Mouse (Mus musculus): ENCODE data around the gene Grb10.

Grb10 gene

DNA sequence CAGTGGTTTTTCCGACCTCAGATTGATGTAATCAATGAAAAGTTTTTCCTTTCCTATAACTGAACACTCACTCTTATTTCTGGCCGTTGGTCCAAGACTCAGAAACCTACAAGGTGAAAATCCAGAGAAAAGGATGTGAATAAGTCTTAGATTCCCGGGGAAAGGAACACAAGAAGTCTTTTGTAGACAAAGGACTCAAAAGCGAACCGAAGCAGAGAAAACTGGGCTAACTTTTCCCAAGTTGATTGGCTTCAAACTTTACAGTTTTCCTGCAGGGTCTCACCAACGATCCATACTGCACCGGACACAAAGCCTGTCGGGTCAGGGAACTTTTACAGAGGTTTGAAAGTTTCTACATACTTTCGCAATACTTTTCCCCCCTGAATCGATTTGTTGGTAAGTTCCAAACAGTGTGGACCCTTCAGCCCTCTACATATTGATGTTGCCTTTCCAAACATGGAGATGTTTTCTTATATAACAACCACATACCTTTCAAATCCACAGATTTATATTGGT lies at the start of gene Grb10:
Gene Grb10 (minus strand): TSS at position 214 of the 516 bp plus-strand sequence.
- DNase-seq (ENCODE audit: low read depth in 1 of 2, low spot score in 2 of 2) = no peak

GRCm38 (mm10) chr11:12081638-12082037 lies 43.2 kb upstream of the Grb10 start:
- no peak for DNase-seq (ENCODE audit: low read depth in 1 of 2, low spot score in 2 of 2)

- no peak for DNase-seq (ENCODE audit: low read depth in 1 of 2, low spot score in 2 of 2)
These were observed 40.7 kb upstream of the Grb10 start for GRCm38 (mm10) chr11:12079231-12079630.

- no peak for DNase-seq (ENCODE audit: low read depth in 1 of 2, low spot score in 2 of 2)
These were observed 37.0 kb upstream of the Grb10 start for GRCm38 (mm10) chr11:12075449-12075848.

DNA sequence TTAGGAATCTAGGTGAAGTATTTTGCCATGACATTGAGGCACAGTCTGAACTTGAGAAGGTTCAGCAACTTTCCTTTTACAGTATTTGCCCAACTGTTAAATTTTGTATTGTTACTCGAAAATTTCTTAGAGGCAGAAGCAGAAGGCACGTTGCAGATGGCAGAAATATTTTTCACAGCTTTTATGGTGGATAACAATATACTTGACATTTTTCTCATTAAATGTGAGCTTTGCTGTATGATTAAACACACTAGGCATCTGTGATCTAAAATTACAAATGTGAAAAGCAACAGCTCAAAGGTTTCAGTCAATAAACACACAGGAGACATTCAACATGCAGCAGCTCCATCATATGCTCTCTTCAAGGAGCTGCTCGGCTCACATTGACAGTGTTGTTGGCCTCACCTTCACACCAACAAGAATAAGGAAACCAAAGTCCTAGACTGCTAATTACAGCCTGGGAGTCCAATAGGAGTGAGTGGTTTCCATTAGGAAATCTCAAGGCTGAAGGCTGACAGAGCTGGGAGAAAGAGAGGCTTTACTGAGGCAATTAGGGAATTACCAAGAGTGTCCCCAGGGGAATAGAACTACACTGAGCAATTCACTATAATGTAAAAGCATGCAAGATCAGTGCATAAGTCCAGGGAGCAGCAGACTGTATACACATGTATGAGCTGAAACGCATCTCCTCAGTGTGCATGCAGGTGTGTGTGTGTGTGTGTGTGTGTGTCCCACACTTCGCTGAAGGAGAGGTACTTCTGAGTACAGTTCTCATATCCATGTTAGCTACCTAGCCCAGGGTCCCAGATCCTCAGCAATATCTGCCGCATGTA lies 35.1 kb upstream of the Grb10 start:
- no peak for DNase-seq (ENCODE audit: low read depth in 1 of 2, low spot score in 2 of 2)

DNA sequence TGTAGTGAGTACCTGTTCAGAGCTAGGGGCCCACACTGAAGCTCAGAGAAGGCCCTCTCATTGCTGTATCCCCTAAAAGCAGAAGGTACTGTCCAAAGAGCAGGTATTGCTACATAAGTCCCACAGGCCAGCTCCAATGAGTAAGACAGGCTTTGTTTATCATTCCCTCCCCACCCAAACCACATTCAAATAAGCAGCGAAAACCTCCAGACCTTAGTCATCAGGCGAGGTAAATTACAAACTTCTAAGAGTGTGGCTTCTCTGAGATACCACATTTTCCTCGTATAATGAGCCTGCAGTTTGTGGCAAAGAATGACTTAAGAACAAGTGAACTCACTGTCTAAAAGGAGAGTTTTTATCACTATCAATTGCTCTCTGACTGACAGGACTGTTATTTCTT lies 33.8 kb upstream of the Grb10 start:
- no peak for DNase-seq (ENCODE audit: low read depth in 1 of 2, low spot score in 2 of 2)

DNA sequence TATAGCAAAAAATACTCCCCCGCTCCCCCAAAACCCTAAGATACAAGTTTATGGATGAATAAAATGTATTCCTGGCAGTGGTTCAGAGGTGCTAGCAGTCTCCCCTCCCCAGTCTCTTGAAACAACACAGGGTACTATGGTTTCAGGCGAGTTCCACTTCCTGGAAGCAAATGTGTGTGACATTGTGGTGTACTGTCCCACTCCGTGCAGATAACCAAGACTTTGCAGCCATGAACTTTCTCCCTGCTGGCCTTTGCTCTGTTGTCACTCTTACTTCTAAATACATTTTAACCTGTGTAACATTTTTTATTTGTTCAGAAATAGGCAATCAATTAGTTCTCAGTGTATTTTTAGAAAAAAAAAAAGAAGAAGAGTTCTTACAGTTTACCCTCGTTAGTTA lies 20.5 kb upstream of the Grb10 start:
- no peak for DNase-seq (ENCODE audit: low read depth in 1 of 2, low spot score in 2 of 2)

DNA sequence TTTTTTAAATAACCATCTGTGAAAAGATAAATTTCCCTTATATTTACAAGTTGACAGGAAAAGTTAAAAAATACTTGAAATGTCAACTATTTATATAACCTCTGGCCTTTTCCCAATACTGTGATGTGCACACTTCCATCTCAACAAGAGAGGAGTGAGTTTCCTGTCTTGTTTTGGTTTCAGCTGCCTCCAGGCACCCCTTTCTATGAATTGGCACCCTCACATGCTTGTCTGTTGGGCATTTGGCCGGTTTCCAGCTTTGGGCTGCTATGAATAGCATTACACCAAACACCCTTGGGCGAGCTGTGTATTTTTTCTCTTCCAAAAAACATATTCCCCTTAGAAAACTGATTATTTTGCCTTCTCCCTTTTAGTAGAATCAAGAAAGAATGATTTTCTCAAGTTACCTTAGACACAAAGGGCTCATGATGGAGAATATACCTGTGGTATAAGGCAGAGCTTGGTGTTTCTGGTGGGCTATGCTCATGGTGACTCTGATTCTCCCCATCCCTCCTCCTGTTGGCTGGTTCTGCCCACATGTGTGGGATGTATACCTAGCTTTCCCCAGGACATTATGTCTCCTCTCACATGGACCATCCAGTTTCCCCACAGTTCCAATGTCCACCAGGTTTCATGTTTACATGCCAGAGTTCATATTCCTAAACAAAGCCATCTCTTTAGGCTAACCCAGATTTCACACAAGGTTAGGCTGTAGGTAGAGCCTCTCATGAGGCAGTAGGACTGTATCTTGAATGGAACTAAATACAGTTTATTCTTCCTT lies 10.3 kb upstream of the Grb10 start:
- no peak for DNase-seq (ENCODE audit: low read depth in 1 of 2, low spot score in 2 of 2)

DNA sequence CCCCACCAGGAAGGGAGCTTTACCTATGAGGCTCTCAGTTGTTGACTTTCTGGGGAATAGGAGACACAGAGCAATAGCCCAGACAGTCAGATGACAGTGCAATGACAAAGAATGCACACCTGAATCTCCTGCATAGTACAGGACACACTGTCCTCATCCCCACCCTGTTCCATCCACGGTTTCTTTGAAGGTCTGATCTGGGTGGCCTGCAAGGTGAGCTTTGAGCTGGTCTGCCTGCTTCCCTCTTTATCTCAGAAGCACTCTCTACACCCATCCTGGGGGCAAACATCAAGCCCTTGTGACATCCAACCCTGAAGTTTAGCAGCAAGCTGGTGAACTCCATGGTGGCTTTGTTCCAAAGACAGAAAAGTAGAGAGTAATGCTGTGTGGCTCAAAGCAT lies 9.7 kb upstream of the Grb10 start:
- DNase-seq (ENCODE audit: low read depth in 1 of 2, low spot score in 2 of 2) = no peak

GRCm38 (mm10) chr11:12044245-12044644 lies 5.8 kb upstream of the Grb10 start:
- no peak for DNase-seq (ENCODE audit: low read depth in 1 of 2, low spot score in 2 of 2)

- DNase-seq (ENCODE audit: low read depth in 1 of 2, low spot score in 2 of 2) = no peak
These were observed 3.3 kb upstream of the Grb10 start for GRCm38 (mm10) chr11:12041787-12042186.

GRCm38 (mm10) chr11:12041379-12041778 lies 2.9 kb upstream of the Grb10 start:
- DNase-seq (ENCODE audit: low read depth in 1 of 2, low spot score in 2 of 2) = no peak

DNA sequence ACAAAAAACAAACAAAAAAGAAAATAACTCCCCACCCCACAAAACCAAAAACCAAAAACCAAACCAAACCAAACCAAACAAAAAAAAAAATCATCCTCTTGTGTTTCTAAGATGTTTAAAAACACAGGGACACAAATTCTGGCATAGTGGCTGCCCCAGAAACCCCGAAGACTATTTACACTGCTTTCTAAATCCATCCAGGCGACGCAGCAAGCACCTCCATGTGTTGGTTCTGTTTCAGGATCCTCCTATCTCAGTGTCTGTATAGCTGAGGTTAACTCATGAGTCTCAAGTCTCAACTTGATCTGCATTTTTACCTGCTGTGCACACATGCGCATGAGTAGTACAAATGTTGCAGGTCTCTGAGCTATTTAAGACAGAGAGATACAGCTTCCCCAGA lies 1.9 kb upstream of the Grb10 start:
- DNase-seq (ENCODE audit: low read depth in 1 of 2, low spot score in 2 of 2) = no peak

GRCm38 (mm10) chr11:12039748-12040147 lies 1.3 kb upstream of the Grb10 start:
- DNase-seq (ENCODE audit: low read depth in 1 of 2, low spot score in 2 of 2) = no peak

DNA sequence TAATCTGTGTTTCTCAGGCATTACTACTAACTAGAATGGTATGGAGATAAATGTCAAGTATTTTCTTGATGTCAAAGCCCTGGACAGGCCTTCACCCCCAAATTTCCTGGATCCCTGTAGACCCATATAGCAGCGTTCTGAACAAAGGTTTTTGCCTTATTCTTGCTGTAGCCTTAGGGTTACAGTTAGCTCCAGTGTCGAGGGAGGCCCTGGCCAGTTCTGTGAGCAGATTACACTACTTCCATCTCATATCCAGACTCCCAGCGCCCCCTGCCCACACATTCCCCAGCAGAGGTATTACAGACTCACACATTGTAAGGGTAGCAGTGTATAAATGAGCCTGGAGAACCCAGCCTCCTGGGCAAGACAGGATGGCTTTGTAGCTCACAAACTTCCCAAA lies 615 bp upstream of the Grb10 start:
- no peak for DNase-seq (ENCODE audit: low read depth in 1 of 2, low spot score in 2 of 2)

- no peak for DNase-seq (ENCODE audit: low read depth in 1 of 2, low spot score in 2 of 2)
These were observed 604 bp downstream of the Grb10 start for GRCm38 (mm10) chr11:12037689-12038469.

GRCm38 (mm10) chr11:12037075-12037686 lies 1.3 kb downstream of the Grb10 start:
- no peak for DNase-seq (ENCODE audit: low read depth in 1 of 2, low spot score in 2 of 2)

DNA sequence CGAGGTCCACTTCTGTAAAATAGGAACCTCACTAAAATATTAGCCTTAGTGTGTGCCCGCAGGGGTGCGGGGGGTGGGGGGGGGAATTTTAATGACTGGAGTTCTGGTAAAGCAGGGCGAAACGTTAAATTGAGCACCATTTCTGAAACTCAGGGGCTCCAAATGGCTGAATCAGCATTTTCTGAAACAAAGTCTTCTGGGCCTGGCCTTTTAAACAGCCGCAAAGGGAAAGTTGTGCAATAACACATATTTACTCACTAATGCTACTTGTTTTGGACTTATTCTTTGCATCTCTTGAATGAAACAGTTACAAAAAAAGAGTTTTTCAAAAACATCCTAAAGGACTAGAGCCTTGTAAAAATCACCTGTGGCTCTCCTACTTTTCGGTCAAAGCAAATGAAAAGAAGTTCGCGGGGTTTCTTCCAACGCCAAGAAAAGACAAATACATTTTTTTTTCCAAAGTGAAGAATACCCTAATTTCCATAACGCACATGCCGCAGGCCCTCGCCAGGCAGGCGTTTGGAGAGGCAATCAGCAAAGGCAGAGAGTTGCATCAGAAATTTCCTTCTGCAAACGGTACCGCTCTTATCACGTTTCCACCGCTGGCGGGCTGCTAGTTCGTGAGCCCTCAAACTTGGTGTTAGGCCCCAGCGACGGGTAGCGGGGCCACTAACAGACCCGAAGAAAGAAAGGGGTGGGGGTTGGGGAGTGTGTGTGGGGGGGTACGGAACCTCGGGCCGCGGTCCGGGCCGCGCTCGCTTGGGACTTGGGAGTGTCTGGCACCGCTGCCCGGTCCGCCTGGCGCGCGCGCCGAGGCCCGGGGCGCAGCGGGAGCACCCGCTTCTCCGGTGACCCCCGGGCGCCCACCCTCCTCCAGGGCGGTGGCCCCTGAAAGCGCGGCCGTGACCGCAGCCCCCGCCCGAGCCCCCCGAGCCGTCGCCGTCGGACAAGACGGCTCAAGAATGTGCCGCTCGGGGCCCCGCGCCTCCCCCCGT lies 2.3 kb downstream of the Grb10 start:
- no peak for DNase-seq (ENCODE audit: low read depth in 1 of 2, low spot score in 2 of 2)

- DNase-seq (ENCODE audit: low read depth in 1 of 2, low spot score in 2 of 2) = no peak
These were observed 3.2 kb downstream of the Grb10 start for GRCm38 (mm10) chr11:12035324-12035723.

DNA sequence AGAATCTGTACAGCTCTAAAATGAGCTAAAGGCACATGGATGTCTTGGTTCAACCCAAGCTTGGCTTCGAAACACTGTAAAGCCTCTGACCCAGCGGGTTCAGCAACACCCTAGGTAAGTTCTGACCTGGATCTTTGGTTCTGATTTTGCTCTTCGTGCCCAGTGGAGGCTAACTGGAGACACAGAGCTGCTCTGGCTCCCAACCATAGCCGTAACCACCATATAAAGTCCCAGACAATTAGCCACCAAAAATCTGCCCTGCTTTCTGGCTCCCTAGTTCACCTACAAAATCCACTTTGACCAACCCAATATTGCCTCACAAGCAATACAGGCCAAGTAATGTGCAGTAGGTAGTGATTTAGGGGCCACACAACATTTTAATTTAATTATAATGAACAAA lies 3.7 kb downstream of the Grb10 start:
- no peak for DNase-seq (ENCODE audit: low read depth in 1 of 2, low spot score in 2 of 2)

Measured in monocyte, adult 2 months (primary cell).